Mouse (Mus musculus) natural killer cell, adult 2 months (primary cell): ENCODE measurements around the gene Spock2.
"Not testable (repeated sequence)": the region's sequence is repeated elsewhere in the genome, so short reads cannot be mapped to it uniquely, and the experiment has no call there.

ENCODE experiments used
- DNase-seq, 2 experiments: peaks; one replicate each; pipeline ENCODE4 v3.0.0; 2022; ENCODE audit warnings: low spot score in 2 of 2

Spock2 gene

GRCm38 (mm10) chr10:60108321-60109111, 2.5 kb downstream of the Spock2 start:
- no peak for DNase-seq

- DNase-seq = no peak
These were observed 3.3 kb downstream of the Spock2 start for GRCm38 (mm10) chr10:60109336-60109735.

- no peak for DNase-seq
These were observed 4.0 kb downstream of the Spock2 start for GRCm38 (mm10) chr10:60109989-60110388.

- no peak for DNase-seq
These were observed 5.0 kb downstream of the Spock2 start for GRCm38 (mm10) chr10:60110908-60111475.

- DNase-seq = no peak
These were observed 8.1 kb downstream of the Spock2 start for GRCm38 (mm10) chr10:60113965-60114690.

- peak; percentile 26 to 38 for DNase-seq
These were observed 9.5 kb downstream of the Spock2 start for GRCm38 (mm10) chr10:60115345-60116185.

GRCm38 (mm10) chr10:60116997-60117396, 11.0 kb downstream of the Spock2 start:
- DNase-seq = no peak

- no peak for DNase-seq
These were observed 12.4 kb downstream of the Spock2 start for GRCm38 (mm10) chr10:60118464-60118863.

GRCm38 (mm10) chr10:60120630-60121029, 14.6 kb downstream of the Spock2 start:
- no peak for DNase-seq

- DNase-seq = no peak
These were observed 18.1 kb downstream of the Spock2 start for GRCm38 (mm10) chr10:60124078-60124477.

GRCm38 (mm10) chr10:60125529-60126327, 19.7 kb downstream of the Spock2 start:
- no peak for DNase-seq

- DNase-seq = no peak
These were observed 22.3 kb downstream of the Spock2 start for GRCm38 (mm10) chr10:60128287-60128686.

GRCm38 (mm10) chr10:60130504-60130903, 24.5 kb downstream of the Spock2 start:
- DNase-seq = no peak

- DNase-seq = no peak
These were observed 27.5 kb downstream of the Spock2 start for GRCm38 (mm10) chr10:60133501-60133900.

- DNase-seq = no peak
These were observed 28.2 kb downstream of the Spock2 start for GRCm38 (mm10) chr10:60134201-60134600.

- DNase-seq = not testable (repeated sequence)
These were observed 30.0 kb downstream of the Spock2 start for GRCm38 (mm10) chr10:60136010-60136409.

- no peak for DNase-seq
These were observed 30.9 kb downstream of the Spock2 start for GRCm38 (mm10) chr10:60136935-60137334.

GRCm38 (mm10) chr10:60138680-60139079, 32.7 kb downstream of the Spock2 start:
- DNase-seq = no peak

- DNase-seq = no peak
These were observed 34.7 kb downstream of the Spock2 start for GRCm38 (mm10) chr10:60140751-60141150.

GRCm38 (mm10) chr10:60141656-60142160, 35.7 kb downstream of the Spock2 start:
- DNase-seq = no peak
